ENCODE assay signal across 16 mouse cellular contexts in genomic region chrX:22849522-22850495, GRCm38 (mm10).
DNase-seq lines count a peak whose midpoint lies in the region; ATAC-seq lines count a peak whose summit lies in the region.
"Had no signal": no experiment of that assay in that cellular context is flagged by ENCODE, and none has a peak within 500 bp of the region (broad histone marks: within the 10 kb centered on the region; RNA-seq: fewer than 3 reads in every experiment).

No protein-coding gene starts in this region.

- no peak overlapping the region for H3K4me3 ChIP-seq in hindbrain, embryonic 14.5 days (replicated peaks; ENCODE audit: low read length)
- H3K4me3 ChIP-seq in midbrain, embryonic 16.5 days (ENCODE audit: low read depth, low read length) = no peak overlapping the region
- H3K4me3 ChIP-seq: embryonic facial prominence, embryonic 15.5 days; limb, embryonic 10.5 days; myocyte had no signal

- no peak overlapping the region for H3K4me2 ChIP-seq in hindbrain, embryonic 14.5 days (replicated peaks)
- no peak overlapping the region for H3K4me2 ChIP-seq in midbrain, embryonic 16.5 days (ENCODE audit: low read length)
- H3K4me2 ChIP-seq: embryonic facial prominence, embryonic 15.5 days had no signal

- peak overlapping the region; percentile 67 for H3K27ac ChIP-seq in hindbrain, embryonic 14.5 days
- H3K27ac ChIP-seq in midbrain, embryonic 16.5 days (ENCODE audit: low read length) = peak overlapping the region; percentile 58
- H3K27ac ChIP-seq: embryonic facial prominence, embryonic 15.5 days; limb, embryonic 10.5 days; liver, embryonic 14.5 days had no signal

- ATAC-seq in hindbrain, embryonic 14.5 days (ENCODE audit: low FRiP score) = peak; percentile 83
- peak; percentile 92 for ATAC-seq in midbrain, embryonic 16.5 days
- ATAC-seq: activated CD4-positive, CD25-positive, alpha-beta regulatory T cell, adult 4 months had no signal

- H3K9me3 ChIP-seq in hindbrain, embryonic 14.5 days (ENCODE audit: control insufficient read depth, low read length) = no peaks in the 10 kb centered on the region; the same call in 1 of the 2 replicates
- no peaks in the 10 kb centered on the region for H3K9me3 ChIP-seq in midbrain, embryonic 16.5 days (replicated peaks; ENCODE audit: control insufficient read depth, low read length, poor library complexity, severe bottlenecking)
- H3K9me3 ChIP-seq: embryonic facial prominence, embryonic 15.5 days; limb, embryonic 10.5 days had no signal

- DNase-seq in Muller cell, postnatal 12 days (ENCODE audit: inconsistent ontology term) = peak; percentile 47
- DNase-seq in embryo, embryonic 11 days = peak; percentile 23
- no peak for DNase-seq in hindbrain, embryonic 14.5 days (ENCODE audit: low spot score)
- DNase-seq in MN1 (ENCODE audit: low spot score) = no peak
- DNase-seq in kidney, postnatal 10 days = no peak
- DNase-seq in frontal cortex, postnatal 36 days (ENCODE audit: low spot score in 2 of 2) = no peak
- DNase-seq: cerebellum, adult 9-11 months; heart, postnatal 4 days; lung, postnatal 4 days; thymus, postnatal 14 days had no signal

- H3K9ac ChIP-seq in hindbrain, embryonic 14.5 days = no peak overlapping the region
- no peak overlapping the region for H3K9ac ChIP-seq in midbrain, embryonic 16.5 days (ENCODE audit: low read depth, low read length)
- H3K9ac ChIP-seq: embryonic facial prominence, embryonic 15.5 days; liver, embryonic 14.5 days had no signal

- H3K36me3 ChIP-seq in hindbrain, embryonic 14.5 days (replicated peaks; ENCODE audit: control insufficient read depth, insufficient read depth) = no peaks in the 10 kb centered on the region
- no peaks in the 10 kb centered on the region for H3K36me3 ChIP-seq in midbrain, embryonic 16.5 days (ENCODE audit: control insufficient read depth, insufficient read depth, low read length)
- H3K36me3 ChIP-seq: embryonic facial prominence, embryonic 15.5 days; limb, embryonic 10.5 days had no signal

- no peaks in the 10 kb centered on the region for H3K4me1 ChIP-seq in hindbrain, embryonic 14.5 days (replicated peaks; ENCODE audit: control insufficient read depth, insufficient read depth, low read length)
- no peaks in the 10 kb centered on the region for H3K4me1 ChIP-seq in midbrain, embryonic 16.5 days (ENCODE audit: control insufficient read depth, insufficient read depth, low read length)
- H3K4me1 ChIP-seq: embryonic facial prominence, embryonic 15.5 days; limb, embryonic 10.5 days had no signal

- WGBS in hindbrain, embryonic 14.5 days = 26% methylated on average over 9 of the region's 9 CpGs
- 27% methylated on average over 9 of the region's 9 CpGs for WGBS in midbrain, embryonic 16.5 days

- H3K27me3 ChIP-seq in hindbrain, embryonic 14.5 days (ENCODE audit: control insufficient read depth, insufficient read depth, low read length) = no peaks in the 10 kb centered on the region
- no peaks in the 10 kb centered on the region for H3K27me3 ChIP-seq in midbrain, embryonic 16.5 days (ENCODE audit: control insufficient read depth, insufficient read depth, low read depth, low read length)
- H3K27me3 ChIP-seq: embryonic facial prominence, embryonic 15.5 days had no signal

Comparison
In these comparisons a context has a peak if more than half of its experiments do, and no peak if none do; other contexts are left out.
1. DNase-seq: peak in Muller cell, postnatal 12 days (single experiment) and embryo, embryonic 11 days (single experiment); none in hindbrain, embryonic 14.5 days (single experiment), MN1 (single experiment), kidney, postnatal 10 days (single experiment) and frontal cortex, postnatal 36 days (0 of 2).